Mouse (Mus musculus) liver, adult 2 months (tissue): ENCODE measurements at regions not wholly inside any gene's neighbourhood (a gene's known extent, or its start where the extent isn't known, plus 50 kb on each side); places are given as distances from the start of the nearest gene placed in this dataset.
"Not testable (repeated sequence)": the region's sequence is repeated elsewhere in the genome, so short reads cannot be mapped to it uniquely, and the experiment has no call there.

ENCODE experiments used
- DNase-seq: peaks from one replicate; pipeline ENCODE4 v3.0.0-alpha.2; 2011; ENCODE audit warnings: low read depth, low spot score; ENCODE audit errors: extremely low read depth
- H3K27ac ChIP-seq: fragments of 200-500 bp; replicated peaks from 2 replicates; pipeline ENCODE4 v1.5.1; 2012; ENCODE audit warnings: low read depth, mild to moderate bottlenecking, control low read depth, inconsistent platforms, low read length; ENCODE audit not compliant: insufficient read depth
- H3K27me3 ChIP-seq: fragments of 200-500 bp; 2 replicates; pipeline ENCODE4 v1.6.1; 2012; ENCODE audit warnings: mild to moderate bottlenecking, moderate library complexity, low read length, inconsistent platforms; ENCODE audit not compliant: control insufficient read depth, insufficient read depth
- H3K36me3 ChIP-seq: fragments of 200-500 bp; 2 replicates; pipeline ENCODE4 v1.6.1; 2012; ENCODE audit warnings: low read length, inconsistent platforms; ENCODE audit not compliant: control insufficient read depth, insufficient read depth
- H3K4me1 ChIP-seq: fragments of 200-500 bp; 2 replicates; pipeline ENCODE4 v1.6.1; 2011; ENCODE audit warnings: low read length; ENCODE audit not compliant: control insufficient read depth, insufficient read depth
- H3K4me3 ChIP-seq: fragments of 200-500 bp; 2 replicates; pipeline ENCODE4 v1.5.1; 2011; ENCODE audit warnings: low read depth, mild to moderate bottlenecking, control low read depth, low read length, moderate library complexity; ENCODE audit not compliant: insufficient read depth
- H3K79me2 ChIP-seq: fragments of 200-500 bp; 2 replicates; pipeline ENCODE4 v1.6.1; 2012; ENCODE audit warnings: inconsistent platforms, mild to moderate bottlenecking, low read length, moderate library complexity; ENCODE audit not compliant: control insufficient read depth, insufficient read depth
- H3K9ac ChIP-seq: fragments of 200-500 bp; 2 replicates; pipeline ENCODE4 v1.6.1; 2012; ENCODE audit warnings: low read depth, mild to moderate bottlenecking, control low read depth, inconsistent platforms, low read length
- CTCF ChIP-seq: fragments of 200-500 bp; IDR thresholded peaks from 2 replicates; pipeline ENCODE4 v1.5.1; 2011; ENCODE audit warnings: low read depth, low read length, control low read depth
- POLR2A ChIP-seq: fragments of 200-500 bp; IDR thresholded peaks from 2 replicates; pipeline ENCODE4 v1.6.1; 2011; ENCODE audit warnings: low read length, control low read depth; ENCODE audit not compliant: insufficient read depth; ENCODE audit errors: extremely low read depth
- WGBS: fragments of 180-500 bp; shearing (Covaris S2); methylation state at CpG from one replicate; pipeline ENCODE4 v1.1.7; 2018; 5-methylcytosine and 5-hydroxymethylcytosine counted together

DNA sequence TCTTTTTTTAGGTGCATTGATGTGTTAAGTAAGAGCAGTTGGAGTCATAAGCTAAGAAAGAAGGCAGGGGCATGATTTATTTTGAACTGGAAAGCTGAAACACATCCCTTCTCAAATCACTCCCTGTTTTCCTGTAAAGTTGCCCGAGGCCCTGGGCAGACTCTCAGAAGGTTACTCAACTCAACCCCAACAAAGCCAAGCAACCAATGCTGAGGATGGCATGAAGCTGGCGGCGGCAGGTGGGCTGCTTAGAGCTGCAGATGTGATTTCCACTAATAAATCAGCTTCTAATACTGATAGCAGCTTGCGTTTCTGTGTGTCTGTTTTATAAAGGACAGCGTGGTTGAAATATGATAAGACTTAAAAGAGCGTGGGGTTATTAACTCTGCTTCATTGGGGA is 905.4 kb upstream of the 4930412O13Rik start:
- WGBS: 85% methylated on average over 6 of the region's 6 CpGs
- no peaks in the 10 kb centered on the region for H3K27me3 ChIP-seq

DNA sequence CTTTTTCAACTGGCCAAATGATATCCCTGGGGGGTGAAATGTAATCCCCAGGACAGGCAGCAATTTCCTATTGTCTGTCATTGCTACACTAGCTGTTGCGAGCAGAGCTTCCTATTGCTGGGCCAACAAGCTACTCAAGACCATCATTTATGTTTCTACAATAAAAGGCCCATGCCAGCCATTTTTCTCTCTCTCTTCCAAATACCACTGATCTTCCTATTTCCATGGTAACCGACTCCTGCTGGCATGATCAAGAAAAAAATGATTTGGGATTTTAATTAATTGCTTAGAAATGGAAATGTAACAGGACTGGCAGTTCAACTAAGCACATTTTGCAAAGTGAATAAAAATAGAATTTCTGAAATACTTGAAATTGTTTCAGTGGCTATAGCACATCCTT is 868.7 kb upstream of the 4930412O13Rik start:
- H3K27me3 ChIP-seq: no peaks in the 10 kb centered on the region
- no peak overlapping the region for H3K9ac ChIP-seq
- H3K4me3 ChIP-seq: no peak overlapping the region
- no peaks in the 10 kb centered on the region for H3K4me1 ChIP-seq
- H3K36me3 ChIP-seq: no peaks in the 10 kb centered on the region
- no peaks in the 10 kb centered on the region for H3K79me2 ChIP-seq
- no peak for DNase-seq
- TF ChIP-seq CTCF: no peak
- TF ChIP-seq POLR2A: no peak
- 87% methylated on average over 2 of the region's 2 CpGs for WGBS
- H3K27ac ChIP-seq: no peak overlapping the region

More for the DNA sequence above, 905.4 kb upstream of the 4930412O13Rik start:
- H3K9ac ChIP-seq: no peak overlapping the region
- no peak for TF ChIP-seq CTCF
- TF ChIP-seq POLR2A: no peak
- H3K27ac ChIP-seq: no peak overlapping the region
- H3K4me3 ChIP-seq: no peak overlapping the region
- DNase-seq: no peak
- H3K36me3 ChIP-seq: no peaks in the 10 kb centered on the region
- no peaks in the 10 kb centered on the region for H3K4me1 ChIP-seq
- H3K79me2 ChIP-seq: no peaks in the 10 kb centered on the region

DNA sequence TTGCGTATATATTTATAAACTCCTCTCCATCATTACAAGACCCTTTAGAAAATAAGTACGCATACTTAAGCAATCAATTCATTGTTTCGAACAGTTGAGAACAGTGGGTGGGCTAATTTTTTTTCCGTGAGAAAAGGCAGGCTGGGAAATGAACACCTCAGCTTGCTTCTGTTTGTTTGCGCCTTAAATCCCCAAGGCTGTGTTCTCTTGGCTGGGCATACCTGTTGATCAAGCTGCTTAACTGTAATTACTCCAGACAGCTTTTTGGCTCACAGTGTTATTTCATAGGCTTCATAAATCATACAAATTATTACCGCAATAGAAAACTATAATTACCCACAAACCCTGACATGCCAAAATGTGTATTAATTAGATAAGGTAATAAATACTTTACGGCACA is 848.0 kb upstream of the 4930412O13Rik start:
- Histone ChIP-seq H3K36me3 (no peaks in the 10 kb centered on the region), H3K4me1 (no peaks in the 10 kb centered on the region), H3K9ac (no peak overlapping the region), H3K27ac (no peak overlapping the region), H3K27me3 (no peaks in the 10 kb centered on the region; the same call in 1 of the 2 replicates), H3K4me3 (no peak overlapping the region), H3K79me2 (no peaks in the 10 kb centered on the region)
- WGBS: 93% methylated on average over 7 of the region's 7 CpGs
- no peak for TF ChIP-seq CTCF
- TF ChIP-seq POLR2A: no peak
- DNase-seq: no peak

DNA sequence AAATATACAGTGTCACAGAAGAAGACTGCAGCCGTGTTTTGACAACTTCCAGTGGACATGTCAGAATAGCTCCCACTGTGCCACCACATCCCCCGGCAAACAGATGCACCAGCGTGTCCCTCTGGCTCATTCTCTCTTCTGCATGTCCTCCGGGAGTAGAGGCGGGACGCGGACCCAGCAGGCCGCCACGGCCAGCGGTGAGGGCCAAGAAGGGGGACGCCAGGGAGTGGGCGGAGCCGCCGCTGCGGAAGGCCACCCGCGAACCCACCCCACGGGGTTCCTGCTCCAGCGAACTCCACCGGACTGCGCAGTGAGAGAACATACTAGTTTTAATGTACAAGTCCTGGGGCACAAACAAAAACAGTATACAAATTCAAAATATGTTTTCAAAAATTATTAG is 838.7 kb upstream of the 4930412O13Rik start:
- 63% methylated on average over 21 of the region's 21 CpGs for WGBS
- H3K79me2 ChIP-seq, H3K27ac ChIP-seq, H3K9ac ChIP-seq, H3K4me3 ChIP-seq, H3K36me3 ChIP-seq, DNase-seq, H3K27me3 ChIP-seq, H3K4me1 ChIP-seq: not testable (repeated sequence)

DNA sequence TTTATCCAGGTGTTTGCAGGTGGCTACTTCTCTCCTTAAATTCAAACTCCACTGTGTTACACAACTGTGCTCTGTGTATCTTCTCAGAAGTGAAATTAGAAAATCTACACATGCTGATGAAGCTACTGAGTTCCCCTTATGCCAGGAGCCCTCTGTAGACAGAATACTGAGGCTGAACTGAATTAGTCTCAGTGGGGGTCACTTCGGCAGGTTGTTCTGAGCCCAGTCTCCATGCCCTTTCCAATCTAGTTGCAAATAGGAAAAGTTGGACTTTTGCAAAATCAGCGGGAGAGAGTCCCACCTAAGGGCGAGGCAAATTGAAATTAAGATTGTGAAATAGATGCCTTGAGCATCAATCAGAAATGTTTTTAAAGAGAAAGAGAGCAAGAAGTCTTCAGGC is 833.1 kb upstream of the 4930412O13Rik start:
- H3K9ac ChIP-seq: no peak overlapping the region
- H3K79me2 ChIP-seq: no peaks in the 10 kb centered on the region
- no peaks in the 10 kb centered on the region for H3K36me3 ChIP-seq
- H3K27ac ChIP-seq: no peak overlapping the region
- no peak for DNase-seq
- no peaks in the 10 kb centered on the region for H3K4me1 ChIP-seq
- no peak for TF ChIP-seq POLR2A
- no peak for TF ChIP-seq CTCF
- WGBS: 83% methylated on average over 3 of the region's 3 CpGs
- no peak overlapping the region for H3K4me3 ChIP-seq
- H3K27me3 ChIP-seq: no peaks in the 10 kb centered on the region

DNA sequence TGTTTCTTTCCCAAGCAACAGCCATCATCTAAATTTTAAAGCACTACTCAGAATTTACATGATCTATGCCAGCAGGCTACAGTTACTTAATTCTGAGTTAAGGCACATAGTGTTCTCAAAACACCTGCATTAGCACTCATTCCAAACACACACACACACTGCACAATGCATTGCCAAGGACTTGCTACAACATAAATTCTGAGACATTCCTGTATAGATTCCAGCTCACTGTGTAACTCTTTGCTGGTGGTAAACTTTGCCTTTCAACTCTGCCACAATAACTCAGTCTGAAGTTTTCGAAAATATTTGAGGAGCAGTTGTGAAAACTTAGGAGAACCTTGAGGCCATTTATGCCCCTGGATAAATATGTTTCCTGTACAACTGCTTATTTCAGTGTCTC is 807.2 kb upstream of the 4930412O13Rik start:
- H3K36me3 ChIP-seq: no peaks in the 10 kb centered on the region
- TF ChIP-seq CTCF (no peak), POLR2A (no peak)
- H3K79me2 ChIP-seq: no peaks in the 10 kb centered on the region
- H3K27ac ChIP-seq: no peak overlapping the region
- WGBS: 74% methylated on average over 1 of the region's 1 CpGs
- no peak for DNase-seq
- H3K27me3 ChIP-seq: no peaks in the 10 kb centered on the region
- H3K4me3 ChIP-seq: no peak overlapping the region
- no peak overlapping the region for H3K9ac ChIP-seq
- no peaks in the 10 kb centered on the region for H3K4me1 ChIP-seq
